ENCODE assay signal across 11 mouse cellular contexts in genomic region chr11:67652893-67653255, GRCm38 (mm10). TPM values are rescaled to one million over a fixed set of nuclear protein-coding genes. Genes with fewer than 3 reads are reported as not detected.
DNase-seq lines count a peak whose midpoint lies in the region; ATAC-seq and TF ChIP-seq lines count a peak whose summit lies in the region.
"Had no signal": no experiment of that assay in that cellular context is flagged by ENCODE, and none has a peak within 500 bp of the region (broad histone marks: within the 10 kb centered on the region; RNA-seq: fewer than 3 reads in every experiment).

No protein-coding gene starts in this region.

- ATAC-seq in embryonic facial prominence, embryonic 12.5 days (ENCODE audit: insufficient number of reproducible peaks, insufficient read depth, low FRiP score, low TSS enrichment) = no peak
- no peak for ATAC-seq in limb, embryonic 13.5 days (ENCODE audit: low FRiP score, low read depth)

- DNase-seq in layer of hippocampus, adult 2 months (ENCODE audit: low spot score in 2 of 2) = no peak
- no peak for DNase-seq in layer of hippocampus, adult 9-11 months
- no peak for DNase-seq in adrenal gland, adult 18-20 months (ENCODE audit: low spot score in 2 of 2)
- DNase-seq in thymus, postnatal 36 days = no peak
- DNase-seq: thymus, postnatal 25 days had no signal

- H3K27me3 ChIP-seq in embryonic facial prominence, embryonic 12.5 days = no peaks in the 10 kb centered on the region
- 0 out of 2 replicates have a peak, but pooled peaks cover 4% of the 10 kb centered on the region for H3K27me3 ChIP-seq in limb, embryonic 13.5 days

- no peaks in the 10 kb centered on the region for H3K36me3 ChIP-seq in embryonic facial prominence, embryonic 12.5 days
- no peaks in the 10 kb centered on the region for H3K36me3 ChIP-seq in limb, embryonic 13.5 days

- WGBS in embryonic facial prominence, embryonic 12.5 days = 35% methylated on average over 6 of the region's 6 CpGs
- 35% methylated on average over 6 of the region's 6 CpGs for WGBS in limb, embryonic 13.5 days
- WGBS in olfactory bulb, adult 2 months = 12% methylated on average over 6 of the region's 6 CpGs

- H3K9ac ChIP-seq in embryonic facial prominence, embryonic 12.5 days = no peak overlapping the region
- no peak overlapping the region for H3K9ac ChIP-seq in limb, embryonic 13.5 days

- H3K4me1 ChIP-seq in embryonic facial prominence, embryonic 12.5 days = peaks cover 8% of the 10 kb centered on the region
- peaks cover 17% of the 10 kb centered on the region for H3K4me1 ChIP-seq in limb, embryonic 13.5 days
- H3K4me1 ChIP-seq in olfactory bulb, adult 2 months (ENCODE audit: control insufficient read depth, insufficient read depth, low read length) = peaks cover 72% of the 10 kb centered on the region

- H3K9me3 ChIP-seq in embryonic facial prominence, embryonic 12.5 days = no peaks in the 10 kb centered on the region
- H3K9me3 ChIP-seq in limb, embryonic 13.5 days = no peaks in the 10 kb centered on the region

- H3K4me3 ChIP-seq in layer of hippocampus, adult 2 months = peak overlapping the region; percentile 23
- H3K4me3 ChIP-seq in embryonic facial prominence, embryonic 12.5 days = no peak overlapping the region
- no peak overlapping the region for H3K4me3 ChIP-seq in limb, embryonic 13.5 days
- H3K4me3 ChIP-seq in olfactory bulb, adult 2 months (ENCODE audit: insufficient read depth, low read depth, low read length) = peak overlapping the region; percentile 44

- peak overlapping the region; percentile 87 for H3K27ac ChIP-seq in layer of hippocampus, adult 2 months
- H3K27ac ChIP-seq in embryonic facial prominence, embryonic 12.5 days = no peak overlapping the region
- no peak overlapping the region for H3K27ac ChIP-seq in limb, embryonic 13.5 days
- H3K27ac ChIP-seq in olfactory bulb, adult 2 months (ENCODE audit: insufficient read depth, low read depth, low read length) = peak overlapping the region; percentile 87

- H3K4me2 ChIP-seq in embryonic facial prominence, embryonic 12.5 days (replicated peaks) = peak overlapping the region; percentile 27
- peak overlapping the region; percentile 30 for H3K4me2 ChIP-seq in limb, embryonic 13.5 days (replicated peaks)

- TF ChIP-seq CTCF in layer of hippocampus, adult 2 months (conservative IDR thresholded peaks at IDR 0.05) = no peak
- no peak for TF ChIP-seq CTCF in olfactory bulb, adult 2 months (IDR thresholded peaks at IDR 0.05; ENCODE audit: insufficient read depth, low read depth, low read length)

- no peak for TF ChIP-seq POLR2A in olfactory bulb, adult 2 months (IDR thresholded peaks at IDR 0.05; ENCODE audit: insufficient read depth, low read depth, low read length)

RNA-seq across cellular contexts. Expression of gene Rcvrn, which starts 42.3 kb away (rescaled TPM):
- 1 to 10 TPM; 1.4 to 1.9 TPM for total RNA-seq in layer of hippocampus, adult 2 months (2021)
- polyA plus RNA-seq in embryonic facial prominence, embryonic 12.5 days (2016; fragmentation: Nextera tagmentation; extraction: Ambion mirVana) = not detected in 2 replicates
- polyA plus RNA-seq in limb, embryonic 13.5 days (2015; fragmentation: Nextera tagmentation; extraction: Ambion mirVana) = not detected in 2 replicates
- not detected in 2 replicates for polyA plus RNA-seq in olfactory bulb, adult 2 months (2012; ENCODE audit: insufficient read depth, insufficient read length, low replicate concordance, missing spikeins)
- total RNA-seq in adrenal gland, adult 18-20 months (2021) = under 1 TPM; 0.38 to 0.50 TPM
- total RNA-seq: adrenal gland, postnatal 4 days; heart, adult 18-20 months; MEL had no signal

Comparison
In these comparisons a context has a peak if more than half of its experiments do, and no peak if none do; other contexts are left out.
1. H3K27ac ChIP-seq: peak in layer of hippocampus, adult 2 months (single experiment) and olfactory bulb, adult 2 months (single experiment); none in embryonic facial prominence, embryonic 12.5 days (single experiment) and limb, embryonic 13.5 days (single experiment).
2. H3K4me3 ChIP-seq: peak in layer of hippocampus, adult 2 months (single experiment) and olfactory bulb, adult 2 months (single experiment); none in embryonic facial prominence, embryonic 12.5 days (single experiment) and limb, embryonic 13.5 days (single experiment).